Mouse (Mus musculus) right cerebral cortex, postnatal 36 days (tissue): ENCODE results near the gene Grm5.

Source experiments
- DNase-seq, 2 experiments: peaks; one replicate each; pipeline ENCODE4 v3.0.0; 2022; ENCODE audit warnings: low spot score in 2 of 2, mixed read lengths in 1 of 2

Gene Grm5

GRCm38 (mm10) chr7:87846082-87846481 is 262.1 kb downstream of the Grm5 start:
- DNase-seq, result no peak

DNA sequence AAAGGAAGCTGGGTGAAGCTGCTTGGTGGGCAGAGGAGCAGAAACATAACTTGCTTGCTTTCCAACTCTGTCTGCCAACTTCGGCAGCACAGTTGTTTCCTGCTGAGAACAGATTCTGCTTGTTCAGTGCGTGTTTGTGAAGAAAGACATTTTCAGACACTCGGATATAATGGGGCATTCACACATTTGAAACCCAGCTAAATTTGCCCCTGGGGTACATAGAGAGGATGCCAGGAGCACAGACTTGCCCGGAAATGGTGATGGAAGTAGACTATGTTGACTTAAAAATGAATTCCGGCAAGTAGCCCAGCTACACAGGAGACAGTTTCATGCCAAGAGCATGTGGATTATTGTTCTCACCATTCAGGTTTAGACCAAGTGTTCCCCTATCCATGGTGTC is 342.0 kb downstream of the Grm5 start:
- DNase-seq, result peak; percentile 44 to 77

GRCm38 (mm10) chr7:87937415-87937814 is 353.4 kb downstream of the Grm5 start:
- no peak for DNase-seq

DNA sequence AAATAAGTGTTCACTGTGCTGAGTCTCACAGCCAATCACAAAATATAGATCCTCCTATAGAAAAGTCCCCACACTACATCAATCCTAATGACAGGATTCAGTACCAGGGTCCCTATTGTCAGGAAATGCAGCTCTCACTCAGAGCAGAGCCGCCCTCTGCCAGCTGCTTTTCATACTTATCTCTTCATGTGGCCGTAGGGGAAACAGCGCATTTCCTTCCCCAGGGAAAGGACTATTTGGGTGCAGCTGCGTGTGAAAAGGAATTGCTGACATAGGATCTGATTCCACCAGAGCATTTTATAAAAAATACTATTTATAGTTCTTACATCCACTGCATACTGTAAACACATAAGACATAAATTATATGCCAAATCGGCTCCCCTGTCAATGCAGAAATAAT is 354.3 kb downstream of the Grm5 start:
- no peak for DNase-seq

DNA sequence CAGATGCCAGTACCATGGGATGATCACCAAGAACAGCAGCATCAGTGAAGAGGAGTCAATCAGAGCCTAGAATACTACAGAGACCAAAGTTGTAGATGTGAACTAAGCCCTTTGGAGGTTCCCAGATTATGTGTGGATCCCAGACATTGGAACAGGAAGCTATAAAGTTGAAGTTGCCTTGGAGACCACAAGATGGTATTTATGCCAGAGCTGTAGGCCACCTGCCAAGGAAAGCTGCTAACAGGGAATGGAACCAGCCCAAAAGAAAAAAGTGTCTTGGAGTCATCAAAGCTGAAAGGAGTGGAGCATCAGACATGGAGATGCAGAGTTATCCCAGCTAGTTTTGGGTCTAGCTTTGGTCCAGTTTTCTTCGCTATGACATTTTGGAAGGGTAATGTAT is 366.2 kb downstream of the Grm5 start:
- DNase-seq, result peak; percentile 18

DNA sequence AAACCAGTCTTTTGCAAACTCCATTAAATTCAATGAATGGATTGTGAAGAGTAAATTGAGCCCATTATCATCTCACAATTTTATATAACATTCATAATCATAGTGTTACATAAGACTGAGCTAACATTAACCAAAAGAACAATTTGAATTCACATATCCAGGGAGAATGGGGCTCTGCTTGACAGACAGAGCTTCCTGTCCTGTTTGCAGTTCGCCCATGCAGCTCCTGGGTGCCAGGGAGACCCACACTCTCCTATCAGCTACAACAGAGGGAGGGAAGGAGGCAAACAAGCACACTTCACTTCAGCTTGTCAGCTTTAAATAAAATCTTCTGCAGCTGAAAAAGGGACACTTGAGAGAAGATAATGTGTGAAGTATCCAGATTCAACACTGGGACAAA is 389.2 kb downstream of the Grm5 start:
- peak; percentile 14 to 38 for DNase-seq

- DNase-seq, result no peak
These were observed 391.1 kb downstream of the Grm5 start for GRCm38 (mm10) chr7:87975041-87975440.

GRCm38 (mm10) chr7:87983494-87983893 is 399.5 kb downstream of the Grm5 start:
- no peak for DNase-seq

DNA sequence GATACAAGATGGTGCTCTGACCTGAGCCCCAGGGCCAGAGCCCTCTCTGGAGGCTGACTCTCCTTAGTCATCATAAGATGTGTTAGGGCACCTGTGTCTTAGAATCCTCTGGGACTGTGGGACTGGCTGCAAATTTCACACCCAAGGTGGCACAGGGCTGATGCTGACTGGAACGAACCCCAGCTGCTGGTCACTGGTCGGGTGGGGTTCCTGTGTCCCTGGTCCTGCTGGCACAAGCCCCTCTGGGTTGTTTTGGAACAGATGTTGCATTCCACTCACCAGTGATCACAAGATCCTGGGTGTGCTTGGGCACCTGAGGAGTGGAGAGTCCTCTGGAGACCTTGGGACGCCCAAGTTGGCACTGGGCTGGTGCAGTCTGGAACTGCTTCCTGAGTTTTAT is 430.5 kb downstream of the Grm5 start:
- DNase-seq, result no peak

- peak; percentile 25 for DNase-seq
These were observed 443.6 kb downstream of the Grm5 start for GRCm38 (mm10) chr7:88027411-88028132.

DNA sequence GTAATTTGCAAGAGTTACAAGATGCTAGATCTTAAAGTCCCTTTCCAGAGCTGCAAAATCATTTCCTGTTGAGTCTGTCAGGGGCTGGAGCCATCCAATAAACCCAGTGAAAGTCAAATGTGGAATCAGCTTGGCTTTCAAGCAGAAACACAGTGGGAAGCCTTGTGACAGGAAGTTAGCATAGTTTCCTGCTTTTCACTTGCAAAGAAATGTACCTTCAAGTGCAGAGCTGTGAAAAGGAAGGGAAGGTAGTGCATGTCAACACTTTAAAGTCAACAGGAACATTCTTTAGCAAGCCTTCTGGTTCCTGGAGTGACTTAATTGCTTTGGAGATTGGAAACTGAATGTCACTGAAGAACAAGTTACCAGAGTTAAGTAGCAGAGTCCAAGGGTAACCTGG is 463.4 kb downstream of the Grm5 start:
- DNase-seq, result no peak

- no peak for DNase-seq
These were observed 470.4 kb downstream of the Grm5 start for GRCm38 (mm10) chr7:88054224-88054938.

GRCm38 (mm10) chr7:88056438-88056837 is 472.5 kb downstream of the Grm5 start:
- DNase-seq, result no peak

GRCm38 (mm10) chr7:88091115-88091514 is 507.1 kb downstream of the Grm5 start:
- DNase-seq, result no peak

DNA sequence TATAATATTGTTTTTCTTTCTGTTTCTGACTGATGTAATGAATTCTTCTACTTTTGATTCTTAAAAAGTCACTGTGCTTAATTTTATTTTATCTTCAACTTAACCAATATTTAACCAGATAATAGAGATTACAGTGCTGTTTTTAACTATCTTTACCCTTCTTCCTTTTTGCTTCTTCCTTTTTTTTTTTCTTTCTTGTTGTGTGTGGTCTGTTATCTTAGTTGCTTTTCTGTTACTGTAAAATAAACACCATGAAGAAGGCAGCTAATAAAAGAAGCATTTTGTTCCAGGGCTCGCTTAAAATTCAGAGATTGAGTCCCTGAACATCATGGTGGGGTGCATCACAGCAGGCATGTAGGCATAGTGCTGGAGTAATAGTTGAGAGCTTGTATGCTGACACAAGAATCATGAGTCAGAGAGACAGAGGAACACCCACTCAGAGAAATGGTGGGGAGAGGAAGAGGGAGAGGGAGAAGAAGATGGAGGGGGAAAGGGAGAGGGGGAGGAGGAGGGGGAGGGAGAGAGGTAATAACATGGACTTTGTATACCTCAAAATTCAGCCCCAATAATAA is 512.7 kb downstream of the Grm5 start:
- no peak for DNase-seq

DNA sequence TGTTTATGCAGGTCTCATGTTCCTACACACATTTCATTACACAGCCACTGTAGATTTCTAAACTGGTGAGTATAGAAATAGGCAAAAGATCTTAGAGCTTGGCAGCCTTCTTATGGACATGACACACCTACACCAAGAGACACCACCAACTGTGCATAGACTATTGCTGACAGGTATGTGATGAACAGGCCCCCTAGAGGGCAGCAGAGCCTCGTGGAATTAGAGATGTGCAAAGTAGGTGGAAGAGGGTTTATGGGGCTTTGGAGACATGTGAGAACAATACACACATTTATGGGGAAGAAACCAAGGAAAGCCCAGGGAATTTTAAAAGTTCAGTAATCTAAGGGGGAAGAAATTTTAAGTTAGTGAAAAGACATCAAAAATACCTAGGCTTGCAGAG is 513.7 kb downstream of the Grm5 start:
- DNase-seq, result peak in 1 of 2 experiments; percentile 27

DNA sequence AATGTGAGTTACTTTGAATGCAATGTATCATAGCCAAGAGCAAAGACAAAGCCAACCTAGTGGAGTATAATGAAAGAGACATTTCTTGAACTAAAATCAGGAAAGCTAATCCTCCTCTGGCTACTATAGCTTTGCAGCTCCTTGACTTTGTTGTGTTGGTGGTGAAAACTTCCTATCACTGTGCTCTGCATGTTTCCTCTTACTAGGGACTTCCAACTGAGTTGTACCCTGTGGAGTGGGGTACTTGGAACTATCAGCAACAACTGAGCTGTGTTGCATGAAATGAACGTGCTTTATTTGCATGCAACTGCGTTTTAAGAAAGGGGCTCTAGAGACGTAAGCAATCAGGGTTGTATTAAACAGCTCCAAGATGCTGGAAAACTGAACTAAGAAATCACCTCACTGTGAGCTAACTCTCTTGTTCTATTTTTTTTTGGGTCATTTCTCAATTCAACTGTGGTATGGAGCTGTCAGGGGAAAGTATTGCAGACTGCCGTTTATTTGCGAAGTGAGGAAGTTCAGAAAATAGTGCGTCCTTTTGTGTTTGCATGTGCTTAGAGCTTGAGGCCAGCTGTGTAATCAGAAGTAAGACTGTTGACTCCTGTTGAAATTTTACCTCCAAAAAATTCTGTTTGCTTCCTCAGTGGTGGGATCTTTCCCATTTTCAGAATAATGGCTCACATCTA is 532.9 kb downstream of the Grm5 start:
- no peak for DNase-seq

DNA sequence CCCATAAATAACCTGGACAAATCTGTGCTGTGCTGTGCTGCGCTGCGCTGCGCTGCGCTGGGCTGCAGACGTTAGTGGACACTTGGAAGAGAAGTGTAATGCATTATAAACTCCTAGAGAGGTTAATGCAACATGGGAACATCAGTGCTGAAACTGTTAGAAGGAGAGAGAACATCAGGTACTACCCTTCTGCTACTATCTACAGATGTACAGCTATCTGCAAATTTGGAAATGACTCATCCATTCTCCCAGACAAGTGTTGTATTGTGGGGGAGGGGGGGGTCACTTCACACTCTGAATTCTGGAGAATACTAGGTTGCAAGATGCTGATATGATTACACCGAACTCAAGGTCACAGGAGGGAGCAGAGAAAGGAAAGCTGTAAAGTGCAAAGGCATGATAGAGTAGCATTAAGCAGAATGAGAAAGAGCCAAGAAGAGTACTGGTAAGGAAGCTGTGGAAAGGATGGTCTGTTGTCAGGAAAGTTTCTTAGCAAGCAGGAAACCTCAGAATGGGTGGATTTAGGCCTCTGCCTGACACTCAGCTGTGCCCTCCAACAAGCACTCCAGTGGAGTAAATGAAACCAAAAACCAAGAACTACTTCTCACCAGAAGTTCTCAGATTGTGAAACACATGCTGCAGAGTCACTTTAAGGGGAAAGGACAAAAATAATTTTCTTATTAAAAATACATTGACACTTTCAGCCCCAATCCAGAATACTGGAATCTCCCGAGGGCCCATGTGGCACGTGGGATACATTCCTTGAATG is 544.3 kb downstream of the Grm5 start:
- DNase-seq, result no peak

DNA sequence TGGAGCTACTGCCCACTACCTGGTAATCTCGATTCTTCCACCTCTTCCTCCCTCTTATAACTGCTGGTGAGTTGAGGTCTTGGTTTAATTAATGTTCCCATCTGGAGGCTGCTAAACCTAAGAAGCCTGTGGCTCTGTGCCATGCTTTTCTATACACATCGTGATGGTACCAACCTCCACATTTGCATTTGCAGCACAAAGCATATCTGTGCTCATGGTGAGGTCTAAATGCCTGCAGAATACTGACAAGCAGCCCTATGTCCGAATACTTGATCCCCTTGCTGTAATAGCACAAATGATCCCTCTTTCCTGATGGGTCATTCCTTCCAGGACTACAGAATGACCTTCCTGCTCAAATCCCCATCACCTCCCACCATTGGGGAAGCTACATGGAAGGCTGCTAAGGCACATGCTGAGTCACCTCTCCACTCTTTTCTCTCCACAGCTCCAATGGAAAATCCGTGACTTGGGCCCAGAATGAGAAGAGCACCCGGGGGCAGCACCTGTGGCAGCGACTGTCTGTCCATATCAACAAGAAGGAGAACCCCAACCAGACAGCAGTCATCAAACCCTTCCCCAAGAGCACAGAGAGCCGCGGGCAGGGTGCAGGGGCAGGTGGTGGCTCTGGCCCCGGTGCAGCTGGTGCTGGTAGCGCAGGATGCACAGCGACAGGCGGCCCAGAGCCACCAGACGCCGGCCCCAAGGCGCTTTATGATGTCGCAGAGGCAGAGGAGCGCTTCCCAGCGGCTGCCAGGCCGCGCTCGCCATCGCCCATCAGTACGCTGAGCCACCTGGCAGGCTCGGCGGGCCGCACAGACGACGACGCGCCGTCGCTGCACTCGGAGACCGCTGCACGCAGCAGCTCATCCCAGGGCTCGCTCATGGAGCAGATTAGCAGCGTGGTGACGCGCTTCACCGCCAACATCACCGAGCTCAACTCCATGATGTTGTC is 545.8 kb downstream of the Grm5 start:
- peak; percentile 13 to 19 for DNase-seq

DNA sequence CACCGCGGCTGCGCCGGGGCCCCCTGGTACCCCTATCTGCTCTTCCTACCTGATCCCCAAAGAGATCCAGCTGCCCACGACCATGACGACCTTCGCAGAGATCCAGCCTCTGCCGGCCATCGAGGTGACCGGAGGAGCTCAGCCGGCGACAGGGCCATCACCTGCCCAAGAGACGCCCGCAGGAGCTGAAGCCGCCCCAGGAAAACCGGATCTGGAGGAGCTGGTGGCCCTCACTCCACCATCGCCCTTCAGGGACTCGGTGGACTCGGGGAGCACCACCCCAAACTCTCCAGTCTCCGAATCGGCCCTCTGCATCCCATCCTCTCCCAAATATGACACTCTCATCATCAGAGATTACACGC is 546.5 kb downstream of the Grm5 start:
- DNase-seq, result no peak
